Mouse (Mus musculus): Measurements from ENCODE around the gene Suclg2. TPM values are rescaled to one million over a fixed set of nuclear protein-coding genes. Genes with fewer than 3 reads are reported as not detected.

Gene Suclg2
- polyA plus RNA-seq, 1 experiment: 90.8 TPM

DNA sequence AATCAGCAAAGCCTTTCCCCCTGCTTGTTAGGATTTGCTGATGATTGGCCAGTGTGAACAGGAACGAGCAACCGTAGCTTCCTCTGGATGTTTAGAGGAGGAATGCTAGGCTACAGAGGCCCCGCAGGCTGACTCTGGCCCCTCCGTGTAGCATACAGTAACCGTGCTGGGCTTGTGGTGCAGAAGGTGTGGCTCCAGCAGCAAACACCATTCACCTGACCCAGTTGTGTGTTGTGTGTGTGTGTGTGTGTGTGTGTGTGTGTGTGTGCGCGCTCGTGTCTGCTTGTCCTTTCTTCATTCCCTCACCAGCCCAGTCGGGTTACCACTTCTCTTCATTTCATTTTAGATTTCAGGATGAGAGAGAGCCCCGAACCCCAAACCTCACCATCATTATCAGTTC lies 203.9 kb downstream of the Suclg2 start:
- no peaks in the 10 kb centered on the region for H3K27me3 ChIP-seq (ENCODE audit: control insufficient read depth, insufficient read depth, low read length, poor library complexity, severe bottlenecking)
- H3K9ac ChIP-seq (ENCODE audit: low read depth, poor library complexity, severe bottlenecking): no peak overlapping the region
- no peaks in the 10 kb centered on the region for H3K9me3 ChIP-seq (replicated peaks; ENCODE audit: control insufficient read depth, insufficient read depth, low read length, poor library complexity, severe bottlenecking)
- no peak overlapping the region for H3K27ac ChIP-seq (ENCODE audit: insufficient read depth, low read length)
- H3K36me3 ChIP-seq (ENCODE audit: control insufficient read depth, insufficient read depth, low read length, poor library complexity, severe bottlenecking): no peaks in the 10 kb centered on the region
- H3K4me3 ChIP-seq (ENCODE audit: low read depth, low read length): no peak overlapping the region
- H3K4me1 ChIP-seq (ENCODE audit: control insufficient read depth, insufficient read depth, low read length): no peaks in the 10 kb centered on the region
- no peak for TF ChIP-seq POLR2A (IDR thresholded peaks at IDR 0.05; ENCODE audit: insufficient read depth, low read length)
- TF ChIP-seq EP300 (IDR thresholded peaks at IDR 0.05; ENCODE audit: insufficient read depth, low read depth, low read length): no peak
- no peak for TF ChIP-seq CTCF (IDR thresholded peaks at IDR 0.05; ENCODE audit: low read depth, low read length)

DNA sequence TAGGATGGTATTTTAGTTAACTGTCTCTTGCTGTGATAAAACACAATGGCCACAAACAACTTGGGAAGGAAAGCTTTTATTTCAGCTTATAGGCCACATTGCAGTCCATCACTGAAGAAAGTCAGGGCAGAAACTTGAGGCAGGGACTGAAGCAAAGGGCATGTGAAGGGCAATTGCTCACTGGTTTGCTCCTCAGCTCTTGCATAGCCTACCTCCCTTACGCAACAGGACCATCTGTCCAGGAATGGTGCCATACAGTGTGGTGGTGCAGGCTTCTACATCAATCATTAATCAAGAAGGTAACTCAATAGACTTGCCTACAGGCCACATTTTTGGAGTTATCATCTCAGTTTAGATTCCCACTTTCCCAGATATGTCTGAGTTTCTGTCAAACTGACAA lies 206.9 kb downstream of the Suclg2 start:
- no peak overlapping the region for H3K27ac ChIP-seq (ENCODE audit: insufficient read depth, low read length)
- H3K9ac ChIP-seq (ENCODE audit: low read depth, poor library complexity, severe bottlenecking): no peak overlapping the region
- TF ChIP-seq POLR2A (IDR thresholded peaks at IDR 0.05; ENCODE audit: insufficient read depth, low read length): no peak
- TF ChIP-seq EP300 (IDR thresholded peaks at IDR 0.05; ENCODE audit: insufficient read depth, low read depth, low read length): no peak
- TF ChIP-seq CTCF (IDR thresholded peaks at IDR 0.05; ENCODE audit: low read depth, low read length): no peak
- H3K4me3 ChIP-seq (ENCODE audit: low read depth, low read length): no peak overlapping the region
- no peaks in the 10 kb centered on the region for H3K9me3 ChIP-seq (replicated peaks; ENCODE audit: control insufficient read depth, insufficient read depth, low read length, poor library complexity, severe bottlenecking)
- no peaks in the 10 kb centered on the region for H3K27me3 ChIP-seq (ENCODE audit: control insufficient read depth, insufficient read depth, low read length, poor library complexity, severe bottlenecking)
- no peaks in the 10 kb centered on the region for H3K4me1 ChIP-seq (ENCODE audit: control insufficient read depth, insufficient read depth, low read length)
- H3K36me3 ChIP-seq (ENCODE audit: control insufficient read depth, insufficient read depth, low read length, poor library complexity, severe bottlenecking): no peaks in the 10 kb centered on the region

DNA sequence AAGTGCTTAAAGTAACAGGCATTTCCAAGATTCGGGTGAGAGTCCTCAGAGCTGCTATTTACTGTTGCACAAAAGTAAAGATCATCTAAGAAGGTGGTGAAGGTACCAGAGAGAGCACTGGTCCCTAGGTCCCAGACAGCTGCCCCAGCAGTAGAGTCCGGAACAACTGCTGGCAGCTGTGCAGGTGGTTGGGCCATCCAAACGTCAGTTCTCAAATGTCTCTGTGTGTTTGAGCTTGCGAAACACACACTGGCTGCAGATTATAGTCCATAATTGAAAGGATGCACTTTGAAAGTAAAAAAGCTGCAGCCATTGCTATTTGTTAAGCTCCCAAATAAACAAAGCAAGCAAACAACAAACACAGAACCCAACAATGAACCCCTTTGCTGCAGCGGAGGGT lies 217.8 kb downstream of the Suclg2 start:
- H3K4me3 ChIP-seq (ENCODE audit: low read depth, low read length): no peak overlapping the region
- TF ChIP-seq CTCF (IDR thresholded peaks at IDR 0.05; ENCODE audit: low read depth, low read length): no peak
- no peak for TF ChIP-seq EP300 (IDR thresholded peaks at IDR 0.05; ENCODE audit: insufficient read depth, low read depth, low read length)
- no peak for TF ChIP-seq POLR2A (IDR thresholded peaks at IDR 0.05; ENCODE audit: insufficient read depth, low read length)

DNA sequence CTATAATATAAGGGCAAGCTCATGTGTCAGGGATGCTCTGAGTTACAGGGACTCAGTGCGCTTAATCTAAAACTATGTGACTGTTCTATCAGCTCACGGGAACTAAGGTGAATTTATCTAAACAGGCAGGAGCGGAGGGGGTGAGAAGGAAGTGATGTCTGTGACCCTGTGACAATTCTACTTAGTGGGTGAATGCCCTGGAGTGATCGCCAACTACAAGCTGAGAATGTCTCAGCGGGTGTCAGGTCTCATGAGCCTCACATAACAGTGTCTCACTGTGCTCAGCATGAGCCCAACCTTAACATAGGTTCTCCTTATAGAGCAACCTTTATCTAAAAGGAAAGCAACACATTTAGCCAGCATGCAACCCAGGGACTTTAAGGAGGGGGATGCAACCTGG lies 219.0 kb downstream of the Suclg2 start:
- Histone ChIP-seq H3K36me3 (ENCODE audit: control insufficient read depth, insufficient read depth, low read length, poor library complexity, severe bottlenecking) (no peaks in the 10 kb centered on the region), H3K27ac (ENCODE audit: insufficient read depth, low read length) (no peak overlapping the region), H3K27me3 (ENCODE audit: control insufficient read depth, insufficient read depth, low read length, poor library complexity, severe bottlenecking) (no peaks in the 10 kb centered on the region), H3K4me3 (ENCODE audit: low read depth, low read length) (no peak overlapping the region), H3K4me1 (ENCODE audit: control insufficient read depth, insufficient read depth, low read length) (no peaks in the 10 kb centered on the region), H3K9me3 (replicated peaks; ENCODE audit: control insufficient read depth, insufficient read depth, low read length, poor library complexity, severe bottlenecking) (no peaks in the 10 kb centered on the region), H3K9ac (ENCODE audit: low read depth, poor library complexity, severe bottlenecking) (no peak overlapping the region)
- TF ChIP-seq EP300 (IDR thresholded peaks at IDR 0.05; ENCODE audit: insufficient read depth, low read depth, low read length) (no peak), CTCF (IDR thresholded peaks at IDR 0.05; ENCODE audit: low read depth, low read length) (no peak), POLR2A (IDR thresholded peaks at IDR 0.05; ENCODE audit: insufficient read depth, low read length) (no peak)

More for the DNA sequence above, 217.8 kb downstream of the Suclg2 start:
- no peaks in the 10 kb centered on the region for H3K36me3 ChIP-seq (ENCODE audit: control insufficient read depth, insufficient read depth, low read length, poor library complexity, severe bottlenecking)
- no peaks in the 10 kb centered on the region for H3K9me3 ChIP-seq (replicated peaks; ENCODE audit: control insufficient read depth, insufficient read depth, low read length, poor library complexity, severe bottlenecking)
- no peaks in the 10 kb centered on the region for H3K27me3 ChIP-seq (ENCODE audit: control insufficient read depth, insufficient read depth, low read length, poor library complexity, severe bottlenecking)
- H3K4me1 ChIP-seq (ENCODE audit: control insufficient read depth, insufficient read depth, low read length): no peaks in the 10 kb centered on the region
- H3K27ac ChIP-seq (ENCODE audit: insufficient read depth, low read length): no peak overlapping the region
- no peak overlapping the region for H3K9ac ChIP-seq (ENCODE audit: low read depth, poor library complexity, severe bottlenecking)

DNA sequence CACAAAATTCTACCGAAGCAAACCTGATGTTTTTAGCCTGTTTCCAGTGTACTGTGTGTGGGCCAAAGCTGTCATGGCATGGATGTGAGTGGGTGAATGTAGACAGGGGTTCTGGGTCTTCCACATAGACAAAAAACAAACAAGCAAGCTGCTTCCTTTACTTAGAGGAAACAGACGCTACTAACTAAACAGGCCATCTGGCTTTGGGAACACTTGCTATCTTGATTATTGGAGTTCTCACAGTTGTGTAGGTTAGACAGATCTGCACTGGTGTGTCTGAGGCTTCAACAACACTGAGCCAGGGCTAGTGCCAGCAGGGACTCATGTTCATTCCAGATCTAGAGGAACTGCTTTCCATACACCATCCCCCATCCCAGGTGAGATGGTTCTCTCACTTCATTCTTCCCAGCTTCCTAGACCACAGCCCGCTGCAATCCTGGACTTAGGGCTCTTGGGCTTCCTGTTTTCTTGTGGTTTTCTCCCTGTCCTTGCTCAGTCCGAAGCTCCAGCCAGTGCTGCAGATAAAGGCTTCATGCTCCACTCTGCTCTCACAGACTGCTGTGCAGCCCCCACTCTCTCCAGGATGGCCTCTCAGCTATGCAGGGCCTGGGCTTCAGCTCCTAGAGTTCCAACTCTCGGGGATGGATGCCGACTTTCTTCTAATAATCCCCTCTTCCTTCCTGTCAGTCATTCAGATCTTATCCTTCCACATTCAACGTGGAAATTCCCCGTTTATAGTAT lies 226.2 kb downstream of the Suclg2 start:
- Histone ChIP-seq H3K4me3 (ENCODE audit: low read depth, low read length) (no peak overlapping the region), H3K27ac (ENCODE audit: insufficient read depth, low read length) (no peak overlapping the region), H3K27me3 (ENCODE audit: control insufficient read depth, insufficient read depth, low read length, poor library complexity, severe bottlenecking) (no peaks in the 10 kb centered on the region), H3K36me3 (ENCODE audit: control insufficient read depth, insufficient read depth, low read length, poor library complexity, severe bottlenecking) (peaks cover 3% of the 10 kb centered on the region; the same call in 1 of the 2 replicates), H3K4me1 (ENCODE audit: control insufficient read depth, insufficient read depth, low read length) (peaks cover 3% of the 10 kb centered on the region), H3K9me3 (replicated peaks; ENCODE audit: control insufficient read depth, insufficient read depth, low read length, poor library complexity, severe bottlenecking) (no peaks in the 10 kb centered on the region), H3K9ac (ENCODE audit: low read depth, poor library complexity, severe bottlenecking) (no peak overlapping the region)
- TF ChIP-seq POLR2A (IDR thresholded peaks at IDR 0.05; ENCODE audit: insufficient read depth, low read length) (no peak), CTCF (IDR thresholded peaks at IDR 0.05; ENCODE audit: low read depth, low read length) (no peak), EP300 (IDR thresholded peaks at IDR 0.05; ENCODE audit: insufficient read depth, low read depth, low read length) (no peak)

DNA sequence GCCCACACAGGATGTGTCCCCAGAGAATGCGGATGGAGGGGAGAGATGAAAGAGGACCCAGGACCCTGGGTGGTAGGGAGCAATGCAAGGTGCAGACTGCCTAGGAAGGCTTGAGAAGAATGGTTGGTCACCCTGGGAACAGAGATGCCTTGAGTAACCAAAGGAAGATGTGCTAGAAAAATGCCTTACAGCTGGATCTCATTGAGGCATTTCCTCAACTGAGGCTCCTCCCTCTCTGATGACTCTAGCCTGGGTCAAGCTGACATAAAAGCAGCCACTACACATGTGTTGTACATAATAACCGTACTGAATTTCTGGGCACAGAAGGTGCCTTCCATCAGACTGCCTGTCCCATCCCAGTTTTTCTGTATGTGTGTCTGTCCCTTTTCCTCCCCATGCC lies 227.6 kb downstream of the Suclg2 start:
- Histone ChIP-seq H3K27me3 (ENCODE audit: control insufficient read depth, insufficient read depth, low read length, poor library complexity, severe bottlenecking) (no peaks in the 10 kb centered on the region), H3K4me1 (ENCODE audit: control insufficient read depth, insufficient read depth, low read length) (peaks cover 3% of the 10 kb centered on the region), H3K9me3 (replicated peaks; ENCODE audit: control insufficient read depth, insufficient read depth, low read length, poor library complexity, severe bottlenecking) (no peaks in the 10 kb centered on the region), H3K9ac (ENCODE audit: low read depth, poor library complexity, severe bottlenecking) (no peak overlapping the region), H3K36me3 (ENCODE audit: control insufficient read depth, insufficient read depth, low read length, poor library complexity, severe bottlenecking) (peaks cover 3% of the 10 kb centered on the region; the same call in 1 of the 2 replicates), H3K4me3 (ENCODE audit: low read depth, low read length) (no peak overlapping the region), H3K27ac (ENCODE audit: insufficient read depth, low read length) (no peak overlapping the region)
- no peak for TF ChIP-seq POLR2A (IDR thresholded peaks at IDR 0.05; ENCODE audit: insufficient read depth, low read length)
- TF ChIP-seq CTCF (IDR thresholded peaks at IDR 0.05; ENCODE audit: low read depth, low read length): no peak
- no peak for TF ChIP-seq EP300 (IDR thresholded peaks at IDR 0.05; ENCODE audit: insufficient read depth, low read depth, low read length)

Data from ES-Bruce4 (cell line).